Mouse (Mus musculus): ENCODE results near the gene Herpud1.

The Herpud1 gene

DNA sequence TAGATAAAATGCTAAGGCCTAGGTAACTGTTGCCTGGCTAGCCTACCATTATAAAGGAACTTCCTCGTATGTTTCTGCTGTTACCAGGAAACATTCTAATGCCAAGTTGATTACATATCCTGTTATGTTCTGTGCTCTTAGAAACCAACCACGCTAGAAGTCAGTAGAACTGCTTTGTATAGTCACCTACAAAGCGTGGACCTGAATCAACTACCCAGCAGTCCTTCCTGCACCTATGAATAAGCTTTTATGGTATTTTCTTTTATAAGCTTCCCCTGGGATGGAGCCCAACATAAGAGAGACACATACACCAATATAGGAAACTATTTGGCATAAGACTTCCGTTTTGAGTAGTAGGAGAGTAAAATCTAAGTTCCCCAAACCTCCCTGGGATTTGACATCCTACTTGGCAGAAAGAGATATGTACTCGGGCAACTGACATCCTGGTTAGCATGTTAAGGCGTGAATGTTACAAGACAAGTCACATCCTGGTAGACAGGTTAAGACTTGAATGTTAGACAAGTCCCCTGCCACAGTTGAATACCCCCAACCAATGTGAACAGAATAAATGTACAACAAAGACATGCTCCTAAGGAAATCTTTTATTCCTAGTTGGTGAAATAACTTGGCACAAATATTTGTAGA, 13.2 kb upstream of the Herpud1 start:
- in situ Hi-C loops (cut with MboI; ENCODE audit: unreplicated experiment in 2 of 2), result no loop called here

DNA sequence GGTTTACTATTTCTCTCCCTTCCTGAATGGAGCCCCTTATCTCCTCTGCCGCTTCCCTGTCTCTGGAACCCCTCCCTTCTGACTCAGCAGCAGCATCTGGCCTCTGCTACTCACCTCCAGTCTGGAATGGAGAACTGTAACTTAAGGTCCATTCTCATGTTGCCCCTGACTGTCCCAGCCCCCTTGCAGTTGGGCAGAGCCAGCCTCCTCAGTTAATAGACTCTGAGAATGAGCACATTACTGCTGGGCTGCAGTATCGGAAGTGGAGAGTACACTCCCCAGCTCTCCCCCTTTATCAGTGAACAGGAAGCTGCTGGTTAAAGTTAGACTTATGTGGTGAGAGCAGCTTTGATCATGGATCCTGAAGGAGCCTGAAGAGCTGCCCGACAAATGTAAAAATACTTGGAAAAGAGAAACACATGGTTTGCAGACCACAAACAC, 10.7 kb upstream of the Herpud1 start:
- in situ Hi-C loops (cut with MboI; ENCODE audit: unreplicated experiment in 2 of 2), result no loop called here

DNA sequence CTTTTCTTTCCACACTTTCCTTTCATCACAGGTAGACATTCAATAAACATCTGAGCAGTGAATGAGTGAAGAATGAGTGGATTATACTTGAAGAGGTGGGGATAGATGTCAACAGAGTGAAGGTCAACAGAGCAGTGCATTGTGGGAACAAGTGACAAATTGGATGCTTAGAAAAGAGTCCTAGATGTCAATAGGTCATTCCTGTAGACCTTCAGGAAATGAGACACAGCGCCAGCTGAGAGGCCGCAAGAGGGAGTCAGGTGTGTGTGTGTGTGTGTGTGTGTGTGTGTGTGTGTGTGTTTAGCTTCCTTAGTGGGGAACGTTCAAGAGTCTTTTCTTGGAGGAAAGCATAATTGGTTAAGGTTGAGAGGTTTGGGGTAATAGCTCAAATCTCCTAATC, 10.1 kb upstream of the Herpud1 start:
- in situ Hi-C loops (cut with MboI; ENCODE audit: unreplicated experiment in 2 of 2), result no loop called here

DNA sequence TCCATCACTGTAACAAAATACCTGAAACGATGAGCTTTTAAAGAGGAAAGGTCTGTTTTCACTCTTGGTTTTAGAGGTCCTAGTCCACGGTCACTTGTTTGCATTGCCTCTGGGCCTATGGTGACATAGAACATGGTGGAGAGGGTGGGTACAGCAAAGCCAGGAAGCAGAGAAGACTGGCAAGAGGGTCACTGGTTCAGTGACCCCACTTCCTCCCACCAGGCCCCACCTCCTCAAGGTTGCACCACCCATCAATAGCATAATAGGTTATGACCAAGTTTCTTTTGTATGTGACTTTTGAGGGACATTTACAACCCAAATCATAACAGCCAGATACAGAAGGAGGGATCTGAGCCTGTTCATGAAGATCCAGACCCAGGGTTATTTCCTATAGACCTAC, 9.7 kb upstream of the Herpud1 start:
- in situ Hi-C loops (cut with MboI; ENCODE audit: unreplicated experiment in 2 of 2), result no loop called here

DNA sequence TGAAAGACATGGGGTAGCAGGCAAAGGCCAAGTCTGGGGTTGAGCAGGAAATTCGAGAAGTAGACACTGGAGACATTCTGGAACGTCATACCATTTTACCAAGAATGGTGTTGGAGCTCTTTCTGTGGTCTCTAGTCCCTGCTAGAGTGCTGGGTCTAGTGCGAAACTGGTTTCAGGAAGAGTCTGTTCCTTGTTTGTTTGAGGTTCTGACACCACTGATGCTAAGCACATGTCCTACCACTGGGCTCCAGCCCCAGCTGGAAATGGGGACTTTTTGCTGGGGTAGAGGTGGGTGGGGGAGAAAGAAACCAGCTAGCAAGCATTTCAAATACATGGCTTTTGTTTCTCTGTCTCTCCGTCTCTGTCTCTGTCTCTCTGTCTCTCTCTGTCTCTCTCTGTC, 9.2 kb upstream of the Herpud1 start:
- in situ Hi-C loops (cut with MboI; ENCODE audit: unreplicated experiment in 2 of 2), result no loop called here

DNA sequence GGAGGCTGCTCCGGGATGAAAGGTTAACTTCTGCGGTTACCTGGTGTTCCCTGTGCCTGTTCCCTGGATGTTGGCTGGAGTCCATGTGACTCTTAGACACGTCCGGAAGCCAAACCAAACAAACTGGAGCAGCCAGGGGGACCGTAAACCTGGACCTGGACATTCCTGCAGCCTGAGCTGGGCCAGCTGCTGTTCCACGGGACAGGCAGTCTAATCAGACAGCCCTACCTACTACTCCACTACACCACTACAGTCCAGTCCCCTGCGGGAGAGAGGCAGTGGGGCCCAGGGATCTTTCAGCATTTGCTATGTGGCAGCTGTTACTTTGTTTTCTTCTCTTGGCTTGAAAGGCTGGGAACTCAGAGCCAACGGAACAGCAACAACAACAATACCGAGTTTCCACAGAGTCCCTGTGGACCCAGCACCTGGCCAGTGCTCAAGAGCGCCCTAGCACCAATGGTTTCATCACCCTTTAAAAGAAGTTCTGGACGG, 8.5 kb upstream of the Herpud1 start:
- in situ Hi-C loops (cut with MboI; ENCODE audit: unreplicated experiment in 2 of 2), result no loop called here

DNA sequence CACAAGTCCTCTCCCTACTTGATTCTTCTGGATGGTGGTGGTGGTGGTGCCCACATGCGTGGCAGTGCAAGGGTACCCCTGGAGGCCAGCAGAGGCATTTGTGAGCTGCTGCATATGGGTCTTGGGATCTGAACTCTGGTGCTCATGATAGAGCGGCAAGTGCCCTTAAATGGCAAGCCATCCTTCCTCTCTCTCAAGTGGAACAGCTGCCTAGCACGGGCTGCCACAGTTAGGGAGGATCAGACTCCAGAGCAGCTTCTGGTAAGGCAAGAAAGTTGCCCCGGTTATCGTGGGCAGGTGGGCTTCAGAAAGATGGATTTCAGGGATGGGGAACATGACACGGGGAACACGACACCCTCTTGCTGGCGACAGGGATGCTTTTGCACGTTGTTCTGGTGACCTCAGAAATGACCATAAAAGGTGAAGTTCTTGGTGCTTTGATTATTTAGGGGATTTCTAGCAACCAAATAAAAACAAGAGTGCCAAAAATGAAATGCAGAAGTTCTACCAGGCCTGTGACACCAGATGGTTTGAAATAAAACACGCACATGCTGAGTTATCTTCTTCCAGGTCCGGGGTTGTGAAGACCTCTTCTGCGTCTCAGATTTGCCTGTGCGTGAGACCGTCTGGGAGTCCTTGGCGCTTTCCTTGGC, 7.3 kb upstream of the Herpud1 start:
- in situ Hi-C loops (cut with MboI; ENCODE audit: unreplicated experiment in 2 of 2), result no loop called here

DNA sequence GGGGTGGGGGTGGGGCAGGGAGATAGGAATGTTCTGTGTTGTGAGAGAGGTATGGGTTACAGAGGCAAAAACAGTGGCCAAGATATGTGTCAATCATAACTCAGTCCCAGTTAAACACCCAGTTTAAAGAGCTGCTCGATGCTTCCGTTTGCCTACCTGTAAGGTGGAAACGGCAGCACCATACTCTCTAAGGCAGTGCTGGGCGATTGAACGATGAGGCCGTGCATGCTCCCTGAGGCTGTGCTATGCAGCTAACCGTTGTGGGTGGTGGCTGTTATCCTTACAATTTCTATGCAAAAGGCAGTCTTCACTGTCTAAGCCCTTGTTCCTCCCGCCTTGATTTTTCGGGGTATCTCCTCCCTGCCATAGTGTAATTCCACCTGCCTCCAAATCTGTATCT, 6.6 kb upstream of the Herpud1 start:
- in situ Hi-C loops (cut with MboI; ENCODE audit: unreplicated experiment in 2 of 2), result loop anchor here (5.0 kb wide), 1 partner anchor 32 kb away; no protein-coding TSS in a partner anchor

DNA sequence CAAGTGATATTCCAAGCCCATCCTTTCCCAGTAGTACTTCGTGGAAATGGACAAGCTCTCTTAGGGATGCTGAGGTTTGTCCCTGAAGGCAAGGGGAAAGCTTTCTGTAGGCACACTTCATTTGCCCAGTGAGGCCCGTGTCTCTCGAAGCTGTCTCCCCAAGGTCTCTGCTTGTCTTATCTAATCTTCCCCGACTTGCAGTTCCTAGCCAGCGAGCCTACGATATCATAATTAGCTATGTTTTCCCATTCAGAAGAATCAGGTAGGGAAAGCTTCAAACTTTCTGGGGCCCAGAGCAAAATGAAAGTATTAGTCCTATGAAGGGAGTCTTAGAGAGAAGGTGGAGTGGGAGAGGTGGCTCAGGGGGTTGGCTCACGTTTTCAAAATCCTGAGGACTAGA, 2.1 kb upstream of the Herpud1 start:
- in situ Hi-C loops (cut with MboI; ENCODE audit: unreplicated experiment in 2 of 2), result loop anchor here (5.0 kb wide), 1 partner anchor 37 kb away; no protein-coding TSS in a partner anchor

DNA sequence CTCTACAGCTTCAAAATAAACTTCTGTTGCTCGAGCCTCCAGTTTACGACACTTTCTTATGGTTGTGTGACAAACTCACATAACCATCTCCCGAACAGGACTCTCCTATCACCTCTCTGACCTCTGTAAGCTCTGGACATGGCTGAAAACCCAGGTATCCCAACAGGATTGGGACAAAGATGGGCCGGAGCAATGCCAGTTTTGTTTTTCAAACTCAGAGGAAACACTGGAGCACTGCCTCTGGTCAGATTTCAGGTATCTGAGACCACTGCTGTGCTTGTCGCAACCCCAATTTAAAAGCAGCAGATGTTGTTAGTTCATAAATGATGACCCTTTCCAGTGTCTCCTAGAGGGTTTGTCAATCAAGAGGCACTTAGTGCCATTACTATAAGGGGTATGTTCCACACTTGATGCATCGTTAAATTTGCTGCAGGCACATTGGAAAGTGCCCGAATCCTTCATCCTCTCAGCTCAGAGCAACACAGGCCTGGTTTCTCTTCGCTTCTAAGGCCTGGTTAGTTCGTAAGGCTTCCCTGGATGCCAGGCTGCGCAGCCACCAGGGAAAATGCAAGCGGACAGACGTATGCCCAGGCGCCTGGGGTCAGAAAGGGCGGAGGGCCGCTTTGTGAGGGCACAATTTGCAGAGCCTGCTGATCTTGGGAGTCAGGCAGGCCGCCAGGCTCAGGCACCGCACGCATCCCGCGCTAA, 578 bp upstream of the Herpud1 start:
- in situ Hi-C loops (cut with MboI; ENCODE audit: unreplicated experiment in 2 of 2), result no loop called here

DNA sequence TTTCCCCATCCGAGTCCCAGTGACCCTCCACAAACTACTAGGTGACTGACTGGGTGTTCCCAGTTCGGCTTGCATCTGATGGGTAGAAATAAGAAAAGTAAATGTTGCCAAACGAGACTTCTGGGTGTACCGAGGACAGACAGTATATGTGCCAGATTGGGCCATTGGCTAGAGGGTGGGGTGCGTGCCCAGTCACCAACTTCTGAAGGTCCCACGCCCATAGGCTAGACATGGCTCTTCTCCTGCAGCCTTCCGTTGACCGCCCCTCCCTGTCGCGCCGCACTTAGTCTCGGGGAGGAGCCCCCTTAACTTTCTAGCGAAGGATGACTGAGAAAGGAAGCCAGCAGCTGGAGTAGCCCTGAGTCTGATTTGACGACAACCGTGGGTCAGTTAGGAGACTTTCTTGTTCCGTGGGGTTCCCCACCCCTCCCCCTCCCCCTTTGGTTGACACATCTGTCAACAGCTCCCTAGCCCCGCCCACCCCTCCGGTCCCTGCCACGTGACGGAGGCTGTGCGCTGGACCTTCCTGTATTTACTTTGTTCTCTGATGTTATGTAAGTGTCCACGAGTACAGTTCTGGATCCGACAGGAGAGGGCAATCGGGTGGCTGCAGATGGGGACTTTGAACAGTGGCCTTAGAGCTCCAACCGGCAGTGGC, 918 bp downstream of the Herpud1 start:
- in situ Hi-C loops (cut with MboI; ENCODE audit: unreplicated experiment in 2 of 2), result no loop called here

DNA sequence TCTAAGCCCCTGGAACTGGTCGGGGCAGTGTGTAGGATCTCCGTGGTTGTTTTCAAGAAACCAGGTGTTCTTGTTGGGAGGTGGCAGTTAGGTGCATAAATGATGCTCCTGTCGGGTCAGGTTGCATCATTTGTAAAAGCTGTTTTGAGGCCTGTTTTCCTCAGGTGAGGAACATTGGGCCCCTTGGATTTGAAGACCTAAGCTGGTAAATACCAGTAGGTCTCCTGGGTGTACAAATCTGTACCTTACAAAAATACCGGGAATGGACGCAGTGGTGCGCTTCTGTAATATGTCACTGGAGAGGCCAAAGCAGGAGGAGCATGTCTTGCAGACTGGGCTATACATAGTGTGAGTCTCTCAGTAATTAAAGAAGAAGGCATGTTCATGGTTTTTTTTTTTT, 1.5 kb downstream of the Herpud1 start:
- in situ Hi-C loops (cut with MboI; ENCODE audit: unreplicated experiment in 2 of 2), result no loop called here

DNA sequence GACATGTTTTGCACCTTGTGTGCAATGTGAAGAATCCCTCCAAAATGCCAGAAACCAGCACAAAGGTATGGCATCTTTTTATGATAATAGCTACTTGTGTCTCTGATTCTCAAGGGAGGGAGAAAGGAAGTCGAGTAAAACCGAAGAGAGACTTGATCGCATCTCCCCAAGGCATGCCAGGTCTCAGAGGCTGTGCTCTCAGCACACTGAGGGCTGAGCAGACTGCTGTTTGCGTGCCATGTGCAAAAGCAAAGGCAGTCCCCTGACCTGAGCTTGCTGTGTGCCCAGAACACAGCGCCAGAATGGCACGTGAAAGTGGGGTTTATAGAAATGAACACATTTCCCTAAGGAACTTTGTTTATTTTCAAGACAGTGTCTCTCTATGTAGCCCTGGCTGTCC, 3.3 kb downstream of the Herpud1 start:
- in situ Hi-C loops (cut with MboI; ENCODE audit: unreplicated experiment in 2 of 2), result no loop called here

DNA sequence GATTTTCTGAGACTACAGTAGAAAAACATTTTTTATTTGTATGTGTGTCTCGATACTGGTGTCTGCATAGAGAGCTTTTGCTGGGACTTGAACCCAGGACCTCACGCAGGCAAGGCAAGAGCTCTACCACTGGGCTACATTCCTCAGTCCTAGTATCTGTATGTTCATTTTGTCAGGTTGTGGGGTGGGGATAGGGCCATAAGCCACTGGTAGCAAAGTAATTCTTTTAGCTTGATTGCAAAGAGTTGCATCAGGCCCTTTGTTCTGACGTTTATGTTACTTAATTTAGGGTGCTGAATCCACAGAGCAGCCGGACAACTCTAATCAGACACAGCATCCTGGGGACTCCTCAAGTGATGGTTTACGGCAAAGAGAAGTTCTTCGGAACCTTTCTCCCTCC, 4.2 kb downstream of the Herpud1 start:
- in situ Hi-C loops (cut with MboI; ENCODE audit: unreplicated experiment in 2 of 2), result no loop called here

DNA sequence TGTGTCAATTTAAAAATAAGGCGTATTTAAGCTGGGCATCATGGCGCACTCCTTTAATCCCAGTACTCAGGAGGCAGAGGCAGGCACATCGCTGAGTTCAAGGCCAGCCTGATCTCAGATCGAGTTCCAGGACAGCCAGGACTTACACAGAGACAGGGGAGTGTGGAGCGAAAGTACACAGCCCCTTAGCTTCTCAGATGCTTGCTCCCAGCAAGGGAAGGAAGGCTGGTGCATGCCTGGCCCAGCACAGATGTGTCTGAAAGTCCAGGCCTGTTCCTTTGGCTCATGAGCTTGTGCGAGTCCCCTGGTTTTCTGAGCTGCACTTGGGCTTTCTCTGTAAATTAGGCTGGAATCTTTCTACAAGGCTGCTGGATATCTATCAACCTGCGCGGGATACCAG, 4.7 kb downstream of the Herpud1 start:
- in situ Hi-C loops (cut with MboI; ENCODE audit: unreplicated experiment in 2 of 2), result no loop called here

DNA sequence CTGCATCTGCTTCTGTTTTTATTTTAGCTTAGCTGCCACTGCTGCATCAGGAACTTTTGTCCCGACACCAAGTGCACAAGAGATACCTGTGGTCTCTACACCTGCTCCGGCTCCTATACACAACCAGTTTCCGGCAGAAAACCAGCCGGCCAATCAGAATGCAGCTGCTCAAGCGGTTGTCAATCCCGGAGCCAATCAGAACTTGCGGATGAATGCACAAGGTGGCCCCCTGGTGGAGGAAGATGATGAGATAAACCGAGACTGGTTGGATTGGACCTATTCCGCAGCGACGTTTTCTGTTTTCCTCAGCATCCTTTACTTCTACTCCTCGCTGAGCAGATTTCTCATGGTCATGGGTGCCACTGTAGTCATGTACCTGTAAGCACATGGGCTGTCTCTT, 5.9 kb downstream of the Herpud1 start:
- in situ Hi-C loops (cut with MboI; ENCODE audit: unreplicated experiment in 2 of 2), result no loop called here

DNA sequence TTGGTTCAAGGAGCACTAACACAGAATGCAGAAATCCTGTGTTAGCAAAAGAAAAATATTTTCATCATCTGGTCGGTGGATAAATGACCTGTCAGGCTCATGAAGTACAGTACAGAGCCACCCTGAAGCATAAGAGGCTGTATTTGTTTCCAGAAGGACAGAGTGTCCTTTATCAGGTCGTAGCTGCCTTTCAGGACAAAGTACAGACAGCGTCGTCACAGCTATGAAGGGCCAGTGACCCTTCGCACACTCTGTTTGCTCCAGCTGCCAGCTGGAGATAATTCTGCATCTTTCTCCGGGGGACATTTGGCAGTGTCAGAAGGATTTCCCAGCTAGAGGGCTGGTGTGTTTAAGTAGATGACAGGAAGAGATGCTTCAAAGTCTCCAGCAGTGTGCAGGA, 6.4 kb downstream of the Herpud1 start:
- in situ Hi-C loops (cut with MboI; ENCODE audit: unreplicated experiment in 2 of 2), result no loop called here

DNA sequence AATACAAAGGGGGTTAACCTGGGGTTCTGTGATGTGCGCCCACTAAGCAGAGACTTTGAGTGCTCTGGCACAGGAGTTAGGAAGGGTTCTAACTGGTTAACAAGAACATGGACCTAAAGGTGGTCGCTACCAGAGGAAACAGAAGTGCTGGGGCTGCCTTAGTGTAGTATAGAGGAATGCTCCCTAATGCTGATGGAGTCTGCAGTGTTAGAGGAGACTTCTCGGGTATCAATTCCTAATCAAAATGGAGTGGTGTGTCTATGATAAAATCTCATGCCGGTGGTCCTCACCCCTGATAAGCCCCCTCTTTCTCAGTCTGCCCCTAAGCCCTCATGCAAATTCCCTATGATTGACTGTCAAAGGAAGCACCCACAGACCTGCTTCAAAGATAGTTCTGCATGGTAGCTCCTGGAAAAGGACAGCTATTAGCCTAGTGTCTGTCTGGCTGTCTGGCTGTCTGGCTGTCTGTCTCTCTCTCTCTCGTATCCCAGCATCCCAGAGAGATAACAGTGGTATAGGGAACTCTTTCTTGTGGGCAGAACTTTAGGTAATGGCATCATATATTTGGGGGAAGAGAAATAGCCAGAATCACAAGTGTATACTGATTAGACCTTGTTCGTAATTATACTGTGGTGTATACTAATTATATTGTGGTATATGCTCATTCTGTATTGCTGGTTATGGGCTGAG, 9.8 kb downstream of the Herpud1 start:
- in situ Hi-C loops (cut with MboI; ENCODE audit: unreplicated experiment in 2 of 2), result no loop called here

DNA sequence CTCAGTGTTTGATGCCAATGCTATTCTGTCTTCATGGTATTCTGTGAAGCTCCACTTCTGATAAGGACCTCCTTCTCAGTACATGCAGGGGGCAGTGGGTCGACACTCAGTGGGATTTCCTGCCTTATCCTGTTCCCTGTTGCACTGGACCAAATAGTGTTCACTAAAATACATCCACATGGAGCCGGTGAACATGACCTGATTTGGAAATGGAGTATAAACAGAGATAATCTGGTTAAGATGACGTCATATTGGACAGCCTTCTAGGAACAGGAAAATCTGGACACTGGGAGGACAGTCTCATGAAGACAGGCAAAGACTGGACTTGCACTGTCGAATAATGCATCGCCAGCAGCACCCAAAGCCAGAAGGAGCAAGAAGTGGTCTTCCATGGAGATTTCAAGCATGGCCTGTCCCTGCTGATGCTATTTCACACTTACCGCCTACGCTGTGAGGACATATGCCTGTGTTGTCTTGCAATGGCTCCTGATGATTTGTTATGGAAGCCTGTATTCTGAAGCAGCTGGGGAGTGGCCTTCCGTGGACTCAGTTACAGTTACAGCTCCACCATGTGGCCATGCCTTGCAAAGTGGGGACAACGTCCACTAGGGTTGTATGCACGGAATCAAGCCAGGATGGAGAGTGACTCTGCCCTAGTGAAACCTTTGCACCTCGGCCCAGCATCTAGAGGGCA, 10.9 kb downstream of the Herpud1 start:
- in situ Hi-C loops (cut with MboI; ENCODE audit: unreplicated experiment in 2 of 2), result no loop called here

DNA sequence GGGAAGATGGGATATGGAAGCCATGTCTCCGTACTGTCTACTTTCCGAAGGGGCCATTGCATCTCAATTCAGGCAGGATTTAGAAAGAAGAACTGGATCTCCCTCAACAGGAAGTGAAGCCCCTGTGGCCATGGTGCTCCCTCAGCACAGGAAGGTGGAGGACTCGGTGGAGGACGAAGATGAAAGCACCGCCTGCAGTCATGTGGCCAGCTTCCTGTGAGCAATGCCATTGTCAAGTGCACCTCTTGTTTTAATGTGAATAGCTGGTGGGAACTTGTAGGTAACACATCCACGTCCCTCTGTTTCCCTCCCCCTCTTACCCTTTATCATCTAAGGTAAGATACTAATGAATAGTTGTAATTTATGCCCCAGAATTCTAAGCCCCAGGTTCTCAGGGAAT, 12.3 kb downstream of the Herpud1 start:
- in situ Hi-C loops (cut with MboI; ENCODE audit: unreplicated experiment in 2 of 2), result no loop called here

Data from v-Abl transformed pro-B cells (cell line).